ENCODE assay signal across 7 mouse cellular contexts in genomic region chr5:36748536-36749061, GRCm38 (mm10). TPM values are rescaled to one million over a fixed set of nuclear protein-coding genes. Genes with fewer than 3 reads are reported as not detected.
A peak's percentile ranks its signal among the peaks of the same experiment; 100 is the strongest.
DNase-seq lines count a peak whose midpoint lies in the region; ATAC-seq lines count a peak whose summit lies in the region.

Bloc1s4 (minus strand) TSS chr5:36748650.

- 3% methylated on average over 31 of the region's 31 CpGs for WGBS in intestine, embryonic 15.5 days
- WGBS in midbrain, embryonic 10.5 days, result 4% methylated on average over 31 of the region's 31 CpGs

- ATAC-seq in intestine, embryonic 15.5 days, result peak; percentile 97

- H3K36me3 ChIP-seq in intestine, embryonic 15.5 days, result no peaks in the 10 kb centered on the region
- H3K36me3 ChIP-seq in midbrain, embryonic 10.5 days, result no peaks in the 10 kb centered on the region

- H3K27me3 ChIP-seq in intestine, embryonic 15.5 days (replicated peaks), result no peaks in the 10 kb centered on the region
- no peaks in the 10 kb centered on the region for H3K27me3 ChIP-seq in midbrain, embryonic 10.5 days (ENCODE audit: low read depth, poor library complexity, severe bottlenecking)

- DNase-seq in adrenal gland, adult 18-20 months (ENCODE audit: low spot score in 2 of 2), result peak; percentile 91 to 92
- peak; percentile 96 for DNase-seq in embryo, embryonic 11 days
- peak; percentile 83 to 90 for DNase-seq in gastrocnemius, postnatal 36 days
- peak; percentile 95 to 97 for DNase-seq in left cerebral cortex, postnatal 25 days (ENCODE audit: low spot score in 2 of 2)
- DNase-seq in midbrain, embryonic 10.5 days (ENCODE audit: low spot score), result peak; percentile 92
- DNase-seq in right cerebral cortex, postnatal 4 days, result peak; percentile 96

- peaks cover 8% of the 10 kb centered on the region for H3K4me1 ChIP-seq in intestine, embryonic 15.5 days (replicated peaks)
- peaks cover 25% of the 10 kb centered on the region for H3K4me1 ChIP-seq in midbrain, embryonic 10.5 days

- peak within 1 kb of the TSS; percentile 92 for H3K9ac ChIP-seq in intestine, embryonic 15.5 days

- peak within 1 kb of the TSS; percentile 98 for H3K4me3 ChIP-seq in intestine, embryonic 15.5 days (replicated peaks)
- H3K4me3 ChIP-seq in midbrain, embryonic 10.5 days, result peak within 1 kb of the TSS; percentile 99

- peak within 1 kb of the TSS; percentile 93 for H3K4me2 ChIP-seq in intestine, embryonic 15.5 days (replicated peaks)

- intact Hi-C loops in gastrocnemius, postnatal 36 days (cut with DNase I), result loop anchor here (10.0 kb wide), 1 partner anchor 164 kb away; no protein-coding TSS in a partner anchor
- intact Hi-C loops in left cerebral cortex, postnatal 25 days (cut with DNase I), result loop anchor here (5.0 to 10.0 kb wide), 2 partner anchors 164 to 216 kb away; no protein-coding TSS in a partner anchor

- H3K27ac ChIP-seq in intestine, embryonic 15.5 days, result peak within 1 kb of the TSS; percentile 22; the same call in 1 of the 2 replicates
- H3K27ac ChIP-seq in midbrain, embryonic 10.5 days (replicated peaks), result peak within 1 kb of the TSS; percentile 87

- no peaks in the 10 kb centered on the region for H3K9me3 ChIP-seq in intestine, embryonic 15.5 days
- no peaks in the 10 kb centered on the region for H3K9me3 ChIP-seq in midbrain, embryonic 10.5 days (replicated peaks)

RNA-seq across cellular contexts. Expression of gene Bloc1s4, which starts in this region (rescaled TPM):
- total RNA-seq in adrenal gland, adult 18-20 months (2021), result 10 to 100 TPM; 27.0 to 35.8 TPM
- total RNA-seq in gastrocnemius, postnatal 36 days (2021), result 1 to 10 TPM; 6.7 to 7.8 TPM
- polyA plus RNA-seq in intestine, embryonic 15.5 days (2015; fragmentation: Nextera tagmentation; extraction: Ambion mirVana), result 21.8 and 23.5 TPM in 2 replicates
- total RNA-seq in left cerebral cortex, postnatal 25 days (2021), result 10 to 100 TPM; 16.0 to 21.3 TPM
- polyA plus RNA-seq in midbrain, embryonic 10.5 days (2016; fragmentation: Nextera tagmentation; extraction: Ambion mirVana), result 21.1 and 23.5 TPM in 2 replicates

Comparison
In these comparisons a context has a peak if more than half of its experiments do, and no peak if none do; other contexts are left out.
1. Peak in every context shown above with its lines: DNase-seq, ATAC-seq, H3K4me3 ChIP-seq and H3K27ac ChIP-seq.